Mouse (Mus musculus) kidney, postnatal 10 days (tissue): ENCODE results near the gene Xylt1.
A peak's percentile ranks its signal among the peaks of the same experiment; 100 is the strongest.

Source experiments
- DNase-seq: peaks from one replicate; pipeline ENCODE4 v3.0.0; 2021; ENCODE audit warnings: mixed read lengths

Gene Xylt1

GRCm38 (mm10) chr7:117380418-117381187 is at the start of gene Xylt1:
Gene Xylt1 (plus strand): TSS chr7:117380979.
- DNase-seq = peak; percentile 91

GRCm38 (mm10) chr7:117333936-117334335 is 46.8 kb upstream of the Xylt1 start:
- no peak for DNase-seq

GRCm38 (mm10) chr7:117356316-117356715 is 24.5 kb upstream of the Xylt1 start:
- no peak for DNase-seq

GRCm38 (mm10) chr7:117357425-117358194 is 23.2 kb upstream of the Xylt1 start:
- DNase-seq = no peak

GRCm38 (mm10) chr7:117361281-117361680 is 19.5 kb upstream of the Xylt1 start:
- no peak for DNase-seq

GRCm38 (mm10) chr7:117362493-117362892 is 18.3 kb upstream of the Xylt1 start:
- DNase-seq = peak; percentile 27

- DNase-seq = no peak
Measured at GRCm38 (mm10) chr7:117368647-117369289, 12.0 kb upstream of the Xylt1 start.

- no peak for DNase-seq
Measured at GRCm38 (mm10) chr7:117369290-117369941, 11.4 kb upstream of the Xylt1 start.

GRCm38 (mm10) chr7:117375886-117376309 is 4.9 kb upstream of the Xylt1 start:
- DNase-seq = peak; percentile 84

GRCm38 (mm10) chr7:117377138-117377537 is 3.6 kb upstream of the Xylt1 start:
- DNase-seq = no peak

- DNase-seq = no peak
Measured at GRCm38 (mm10) chr7:117380036-117380417, 752 bp upstream of the Xylt1 start.

- DNase-seq = peak; percentile 75
Measured at GRCm38 (mm10) chr7:117381188-117381981, 606 bp downstream of the Xylt1 start.

GRCm38 (mm10) chr7:117382006-117382405 is 1.2 kb downstream of the Xylt1 start:
- no peak for DNase-seq

GRCm38 (mm10) chr7:117383147-117383940 is 2.6 kb downstream of the Xylt1 start:
- DNase-seq = peak; percentile 73

- DNase-seq = no peak
Measured at GRCm38 (mm10) chr7:117386376-117386775, 5.6 kb downstream of the Xylt1 start.

GRCm38 (mm10) chr7:117388284-117388988 is 7.7 kb downstream of the Xylt1 start:
- DNase-seq = no peak

GRCm38 (mm10) chr7:117389048-117389447 is 8.3 kb downstream of the Xylt1 start:
- DNase-seq = no peak

- DNase-seq = no peak
Measured at GRCm38 (mm10) chr7:117392863-117393569, 12.2 kb downstream of the Xylt1 start.

GRCm38 (mm10) chr7:117393976-117394375 is 13.2 kb downstream of the Xylt1 start:
- DNase-seq = no peak

- DNase-seq = no peak
Measured at GRCm38 (mm10) chr7:117394380-117394779, 13.6 kb downstream of the Xylt1 start.
